Mouse (Mus musculus) WW6 (cell line): ENCODE data around the gene Bicdl2.
A peak's percentile ranks its signal among the peaks of the same experiment; 100 is the strongest.

Experiments used
- DNase-seq: peaks from one replicate; pipeline ENCODE4 v3.0.0-alpha.2; 2013; ENCODE audit warnings: low read depth, low spot score

Bicdl2 gene

DNA sequence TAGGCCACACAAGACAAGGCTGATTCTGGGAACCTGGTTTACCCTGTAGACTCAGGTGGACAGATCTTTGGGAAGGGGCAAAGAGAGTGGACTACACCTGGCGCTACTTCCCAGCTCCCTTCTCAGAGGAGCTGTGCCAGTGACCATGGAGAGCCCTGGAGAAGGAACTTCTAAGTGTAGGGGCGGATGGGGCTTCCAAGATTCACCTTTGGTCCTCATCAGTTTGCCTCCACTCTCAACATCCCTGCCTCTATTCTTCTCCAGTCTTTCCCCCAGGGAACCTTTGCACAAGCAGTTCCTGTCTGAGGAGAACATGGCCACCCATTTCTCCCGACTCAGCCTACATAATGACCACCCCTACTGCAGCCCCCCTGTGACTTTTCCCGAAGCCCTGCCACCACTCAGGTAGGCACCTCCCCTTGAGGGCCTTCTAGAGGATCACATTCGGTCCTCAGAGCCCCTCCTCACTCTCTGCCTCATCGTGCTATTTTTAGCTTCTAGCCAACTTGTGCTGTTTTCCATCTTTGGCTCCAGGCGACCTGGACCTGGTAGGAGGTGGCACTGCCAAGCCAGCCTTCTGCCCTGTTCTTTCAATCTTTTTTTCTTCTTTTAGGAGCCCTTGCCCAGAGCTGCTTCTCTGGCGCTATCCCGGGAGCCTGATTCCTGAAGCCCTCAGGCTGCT, 14.1 kb downstream of the Bicdl2 start:
- DNase-seq, result no peak

DNA sequence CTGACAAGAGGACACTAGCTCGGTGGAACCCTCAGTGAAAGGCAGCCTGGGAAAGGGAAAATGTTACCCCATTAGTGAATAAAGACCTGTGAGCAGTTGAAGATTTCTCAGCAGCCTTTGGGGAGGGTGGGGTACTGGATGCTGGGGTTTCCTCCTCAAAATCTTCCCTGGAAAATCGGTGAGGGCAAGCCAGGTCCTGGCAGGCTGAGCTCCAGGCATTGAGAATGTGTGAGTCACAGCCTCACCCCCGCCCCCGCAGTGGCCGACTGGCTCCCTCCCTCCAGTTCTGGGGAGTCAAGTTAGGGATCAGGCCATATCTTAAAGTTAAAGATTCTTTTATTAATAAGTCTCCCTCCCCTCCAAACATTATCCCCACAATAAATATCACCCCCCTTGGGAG, 14.8 kb downstream of the Bicdl2 start:
- DNase-seq, result no peak

- DNase-seq, result no peak
Measured at GRCm38 (mm10) chr17:23675564-23676281, 15.4 kb downstream of the Bicdl2 start.

DNA sequence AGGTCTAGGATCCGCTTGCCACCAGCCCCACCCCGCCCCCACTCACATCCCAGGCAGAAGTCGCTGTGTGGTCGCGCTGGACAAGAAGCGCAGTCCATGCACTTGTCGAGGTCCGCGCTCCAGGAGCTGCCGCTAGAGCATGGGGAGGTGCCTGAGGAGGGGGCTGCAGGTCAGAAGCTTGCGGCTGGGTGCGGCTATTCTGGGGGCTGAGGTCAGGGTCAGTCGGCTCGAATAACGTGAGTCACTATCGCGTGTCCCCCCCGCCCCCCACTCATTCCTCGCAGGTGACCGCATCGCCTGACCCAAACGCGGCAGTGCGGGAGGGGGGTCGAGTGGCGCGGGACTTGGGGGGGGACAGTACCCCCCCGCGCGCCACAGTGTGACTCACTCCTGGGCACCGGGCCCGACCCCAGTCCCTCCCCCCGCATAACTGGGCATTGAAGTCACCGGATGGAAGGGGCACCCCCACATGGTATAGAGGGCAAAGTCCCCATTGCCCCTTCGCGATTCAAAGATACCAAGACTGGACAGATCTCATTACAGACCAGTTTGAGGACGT, 16.2 kb downstream of the Bicdl2 start:
- no peak for DNase-seq

DNA sequence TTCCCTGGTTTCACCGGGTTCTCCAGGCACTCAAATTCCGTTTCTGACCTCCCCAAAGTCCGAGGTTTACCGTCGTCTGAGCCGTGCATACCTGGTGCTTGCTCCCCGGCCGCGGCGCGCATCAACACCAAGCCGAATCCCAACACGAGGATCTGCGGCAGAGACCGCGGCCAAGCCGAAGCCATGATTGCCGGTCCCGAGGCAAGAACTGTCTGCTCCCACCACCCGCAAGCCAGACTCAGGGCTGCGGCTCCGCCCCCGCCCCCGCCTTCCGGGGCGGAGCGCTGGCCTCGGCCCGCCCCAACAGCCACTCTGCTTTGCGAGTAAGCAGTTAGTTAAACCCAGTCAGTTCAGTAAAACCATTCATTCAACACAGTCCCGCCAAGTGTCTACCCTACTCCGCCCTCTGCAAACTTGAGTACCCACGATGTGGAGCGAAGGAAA, 17.0 kb downstream of the Bicdl2 start, which contains the start of gene Tnfrsf12a:
Gene Tnfrsf12a (minus strand): TSS at position 233 of the 444 bp plus-strand sequence.
- no peak for DNase-seq

- no peak for DNase-seq
Measured at GRCm38 (mm10) chr17:23679127-23679835, 19.0 kb downstream of the Bicdl2 start, which contains the start of gene Cldn6. Cldn6 (plus strand) TSS chr17:23679249.

DNA sequence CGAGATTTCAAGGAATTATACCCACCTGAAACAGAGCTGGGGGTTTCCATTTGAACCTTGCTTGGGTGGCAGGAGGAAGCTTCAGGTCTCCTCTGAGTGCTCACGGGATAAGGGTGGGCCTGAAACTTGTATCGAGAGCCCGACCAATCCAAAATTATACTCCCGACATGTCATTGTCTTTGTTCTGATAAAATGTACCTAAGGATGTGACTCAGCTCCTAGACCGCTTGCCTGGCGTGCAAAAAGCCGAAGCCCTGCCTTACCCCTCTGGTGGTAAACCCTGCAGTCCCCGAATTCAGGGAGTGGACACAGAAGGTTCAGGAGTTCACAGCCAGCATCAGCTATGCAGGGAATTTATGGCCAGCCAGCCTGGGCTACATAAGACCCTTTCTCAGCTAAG, 20.0 kb downstream of the Bicdl2 start:
- no peak for DNase-seq

DNA sequence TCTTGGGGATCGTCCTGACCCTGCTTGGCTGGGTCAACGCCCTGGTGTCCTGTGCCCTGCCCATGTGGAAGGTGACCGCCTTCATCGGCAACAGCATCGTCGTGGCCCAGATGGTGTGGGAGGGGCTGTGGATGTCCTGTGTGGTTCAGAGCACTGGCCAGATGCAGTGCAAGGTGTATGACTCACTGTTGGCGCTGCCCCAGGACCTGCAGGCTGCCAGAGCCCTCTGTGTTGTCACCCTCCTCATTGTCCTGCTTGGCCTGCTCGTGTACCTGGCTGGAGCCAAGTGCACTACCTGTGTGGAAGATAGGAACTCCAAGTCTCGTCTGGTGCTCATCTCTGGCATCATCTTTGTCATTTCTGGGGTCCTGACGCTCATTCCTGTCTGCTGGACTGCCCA, 20.8 kb downstream of the Bicdl2 start:
- no peak for DNase-seq

DNA sequence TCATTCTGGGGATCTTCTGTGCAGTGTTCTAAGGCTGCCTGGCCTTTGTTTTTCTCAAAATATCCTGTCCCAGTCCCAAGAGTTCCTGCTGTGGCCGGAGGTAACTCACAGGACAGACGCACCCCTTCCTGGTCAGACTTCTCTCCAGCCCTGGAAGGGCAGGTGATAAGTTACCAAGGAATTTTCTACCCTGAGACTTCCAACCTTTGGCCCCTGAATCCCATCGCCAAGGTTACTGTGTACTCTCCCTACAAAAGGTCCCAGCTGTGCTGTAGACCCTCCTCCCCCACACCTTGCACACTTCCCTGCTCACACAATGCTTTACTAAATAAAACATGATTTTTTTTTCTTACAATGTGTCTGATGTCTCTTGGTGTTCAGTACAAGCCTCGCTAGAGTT, 21.8 kb downstream of the Bicdl2 start:
- DNase-seq, result no peak

DNA sequence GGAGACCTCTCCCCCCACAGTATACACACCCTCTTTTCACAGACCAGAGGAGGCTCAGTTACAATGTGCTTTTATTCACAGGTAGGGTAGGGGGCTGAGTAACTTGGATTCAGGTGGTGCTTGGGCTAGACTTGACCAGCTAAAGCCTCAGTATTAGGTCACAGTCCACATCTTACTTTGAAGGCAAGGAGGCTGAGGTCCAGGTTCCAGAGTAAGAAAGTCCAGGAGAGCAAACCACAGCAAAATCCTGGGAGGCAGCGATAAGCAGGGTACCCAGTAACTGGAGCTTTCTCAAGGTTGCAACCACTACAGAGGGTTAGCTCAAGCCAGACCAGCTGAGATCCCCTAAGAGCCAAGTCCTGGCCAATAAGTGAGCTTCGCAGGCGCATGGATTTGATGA, 22.2 kb downstream of the Bicdl2 start:
- DNase-seq, result no peak

DNA sequence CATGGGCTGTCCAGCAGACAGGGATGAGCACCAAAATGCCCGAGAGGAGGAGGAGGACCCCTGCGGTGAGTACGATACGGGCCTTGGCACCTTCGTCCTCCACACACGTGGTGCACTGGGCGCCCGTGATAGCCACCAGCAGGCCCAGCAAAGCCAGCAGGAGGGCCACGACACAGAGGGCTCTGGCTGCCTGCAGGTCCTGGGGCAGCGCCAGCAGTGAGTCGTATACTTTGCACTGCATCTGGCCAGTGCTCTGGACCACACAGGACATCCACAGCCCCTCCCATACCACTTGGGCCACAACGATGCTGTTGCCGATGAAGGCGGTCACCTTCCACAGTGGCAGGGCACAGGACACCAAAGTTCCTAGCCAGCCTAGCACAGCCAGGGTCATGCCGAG, 22.9 kb downstream of the Bicdl2 start:
- no peak for DNase-seq

DNA sequence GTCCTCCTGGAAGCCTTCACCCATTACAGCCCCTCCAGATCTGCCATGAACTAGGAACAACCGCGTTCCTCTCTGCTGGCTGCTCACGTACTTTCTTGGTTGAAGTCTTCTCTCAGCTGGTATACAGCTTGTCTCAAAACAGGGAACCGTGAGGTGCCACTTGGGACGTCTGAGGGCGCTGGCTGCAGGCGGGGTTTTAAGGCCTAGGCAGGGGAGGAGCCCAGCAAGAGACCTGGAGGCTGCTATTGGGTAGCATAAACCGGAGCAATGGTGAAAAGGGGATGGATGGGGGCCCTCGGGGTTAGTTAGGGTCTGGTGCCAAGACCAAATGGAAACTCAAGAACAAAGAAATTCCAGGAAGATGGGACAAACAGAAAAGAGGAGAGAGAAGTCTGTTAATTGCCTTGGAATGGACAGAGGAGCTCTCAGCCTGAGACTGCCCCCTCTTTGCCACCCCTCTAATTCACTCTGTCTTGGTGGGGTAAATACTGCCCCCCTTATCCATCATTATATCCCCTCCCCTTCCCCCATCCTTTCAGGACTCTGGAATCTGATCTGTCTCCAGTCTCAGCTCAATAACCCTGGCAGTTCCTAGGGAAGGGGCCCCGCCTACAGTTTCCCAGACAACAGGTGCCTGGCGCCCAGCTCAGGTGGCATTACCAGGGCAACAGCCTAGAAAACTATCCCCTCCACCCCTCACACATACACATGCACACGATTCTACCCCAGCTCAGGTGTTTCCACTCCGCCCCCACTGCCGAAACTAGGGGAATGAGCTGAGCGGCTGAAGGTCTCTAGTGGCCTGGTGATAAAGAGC, 23.8 kb downstream of the Bicdl2 start, which contains the start of gene Cldn9:
Gene Cldn9 (minus strand): TSS at position 171 of the 817 bp plus-strand sequence.
- DNase-seq, result no peak

DNA sequence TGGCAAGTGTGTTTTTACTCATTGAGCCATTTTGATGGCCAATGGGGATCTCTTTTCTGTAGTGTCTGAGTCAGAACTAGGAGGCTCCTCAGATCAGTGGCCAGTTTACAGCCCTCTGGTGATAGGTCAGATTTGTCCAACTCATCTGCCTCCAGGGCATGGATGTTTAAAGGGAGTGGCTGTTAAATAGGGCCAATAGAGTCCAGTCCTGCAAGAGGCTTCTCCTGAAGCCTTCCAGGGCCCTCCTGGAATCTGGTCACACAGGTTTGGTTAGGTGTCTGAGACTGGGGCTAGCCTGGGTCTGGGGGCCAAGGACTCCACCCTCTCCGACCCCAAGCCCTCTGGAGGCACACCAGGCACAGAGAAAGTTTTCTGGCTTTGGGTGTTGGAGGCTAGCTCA, 34.2 kb downstream of the Bicdl2 start:
- no peak for DNase-seq

GRCm38 (mm10) chr17:23695801-23696200, 35.5 kb downstream of the Bicdl2 start:
- no peak for DNase-seq

DNA sequence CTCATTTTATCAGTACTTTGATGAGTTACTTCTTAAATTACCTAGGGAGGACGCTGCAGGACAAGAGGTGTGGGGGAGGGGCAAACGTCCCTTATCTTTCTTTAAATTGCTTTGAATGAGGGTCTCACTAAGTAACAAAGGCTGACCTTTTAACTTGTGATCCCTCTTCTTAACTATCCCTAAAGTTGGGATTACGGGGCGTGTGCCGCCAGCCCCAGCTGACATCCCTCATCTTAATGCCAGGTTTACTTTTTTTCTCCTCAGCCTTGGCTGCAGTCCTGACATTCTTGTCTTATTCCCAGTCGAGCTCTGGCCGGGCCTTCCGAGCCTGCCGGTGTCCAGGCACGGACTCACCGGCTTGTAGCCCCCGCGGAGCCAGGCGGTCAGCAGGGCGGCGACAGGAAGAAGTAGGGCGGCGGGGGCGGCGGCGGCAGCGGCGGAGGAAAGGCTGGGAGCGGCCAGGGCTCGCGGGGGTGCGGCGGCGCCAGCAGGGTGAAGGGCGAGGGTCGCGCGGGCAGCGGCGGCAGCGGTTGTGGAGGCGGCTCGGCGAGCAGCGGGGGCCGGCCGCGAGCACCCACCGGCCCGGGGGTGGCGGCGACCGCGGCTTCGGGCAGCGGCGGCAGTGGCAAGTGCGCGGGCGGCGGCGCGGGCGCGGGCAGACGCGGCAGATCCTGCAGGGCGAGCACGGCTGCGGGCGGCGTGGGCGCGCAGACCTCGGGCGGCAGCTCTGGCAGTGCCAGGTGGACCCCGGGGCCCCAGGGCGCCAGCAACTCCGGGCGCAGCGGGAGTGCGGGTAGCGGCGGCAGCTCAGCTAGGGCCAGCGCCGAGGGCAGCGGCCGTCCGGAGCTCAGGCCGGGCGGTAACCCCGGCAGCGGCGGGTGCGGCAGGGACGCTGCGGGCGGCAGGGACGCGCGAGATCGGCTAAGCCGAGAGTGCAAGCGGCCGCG, 39.1 kb downstream of the Bicdl2 start:
- no peak for DNase-seq

DNA sequence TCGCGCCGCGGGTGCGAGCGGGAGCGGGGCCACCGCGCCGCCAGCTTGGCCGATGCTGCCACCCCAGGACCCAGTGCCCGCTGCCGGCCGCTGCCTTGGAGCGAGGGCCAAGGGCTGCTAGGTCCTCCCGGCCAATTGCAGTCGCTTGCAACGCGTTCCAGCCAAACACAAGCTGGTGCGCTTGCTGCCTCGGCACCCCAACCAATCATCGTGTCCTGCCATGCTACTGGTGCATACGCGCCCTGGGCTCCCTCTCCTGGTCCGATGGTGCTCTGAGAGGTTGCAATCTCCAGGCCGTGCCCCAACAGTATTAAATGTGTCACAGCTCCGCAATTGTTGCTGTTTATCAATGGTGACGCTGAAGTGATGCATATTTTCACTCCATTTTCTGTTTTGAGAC, 39.8 kb downstream of the Bicdl2 start:
- DNase-seq, result peak; percentile 76

GRCm38 (mm10) chr17:23703301-23703700, 43.0 kb downstream of the Bicdl2 start:
- no peak for DNase-seq

DNA sequence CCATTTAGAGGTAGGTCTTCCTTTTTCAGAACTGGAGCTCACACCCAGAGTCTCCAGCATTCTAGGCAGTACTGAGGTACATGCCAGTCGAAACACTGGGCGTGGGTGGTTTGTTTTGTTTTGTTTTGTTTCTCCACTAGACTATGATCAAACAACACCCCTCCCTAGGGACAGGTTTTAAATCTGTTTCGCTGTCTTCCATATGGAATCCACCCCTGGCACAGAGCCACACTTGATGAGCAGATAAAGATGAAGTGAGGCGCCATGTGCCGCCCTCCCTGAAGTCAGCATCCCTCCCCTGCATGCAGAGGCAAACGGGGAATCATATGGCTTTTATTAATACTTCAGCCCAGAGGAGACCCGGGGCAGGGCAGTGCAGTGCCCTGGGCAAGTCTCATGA, 44.4 kb downstream of the Bicdl2 start:
- DNase-seq, result no peak

- DNase-seq, result no peak
Measured at GRCm38 (mm10) chr17:23705525-23706104, 45.3 kb downstream of the Bicdl2 start.

- DNase-seq, result no peak
Measured at GRCm38 (mm10) chr17:23706212-23706611, 45.9 kb downstream of the Bicdl2 start.
